Mouse (Mus musculus): ENCODE results near the gene Zfp764.
"Not testable (repeated sequence)": the region's sequence is repeated elsewhere in the genome, so short reads cannot be mapped to it uniquely, and the experiment has no call there.

Zfp764 gene

GRCm38 (mm10) chr7:127406002-127406987 is at the start of gene Zfp764:
TSS of gene Zfp764 (minus strand) at chr7:127406822.
- peak; percentile 87 to 92 for DNase-seq

- no peak for DNase-seq
Measured at GRCm38 (mm10) chr7:127454905-127455304, 48.3 kb upstream of the Zfp764 start.

- no peak for DNase-seq
Measured at GRCm38 (mm10) chr7:127453056-127453455, 46.4 kb upstream of the Zfp764 start.

- DNase-seq, result no peak
Measured at GRCm38 (mm10) chr7:127449966-127450365, 43.3 kb upstream of the Zfp764 start.

GRCm38 (mm10) chr7:127448521-127449300 is 42.1 kb upstream of the Zfp764 start, which contains the start of gene Zfp689:
TSS of gene Zfp689 (minus strand) at chr7:127449158.
- peak; percentile 95 to 97 for DNase-seq

GRCm38 (mm10) chr7:127443976-127444375 is 37.4 kb upstream of the Zfp764 start:
- no peak for DNase-seq

GRCm38 (mm10) chr7:127437724-127438123 is 31.1 kb upstream of the Zfp764 start:
- no peak for DNase-seq

- DNase-seq, result no peak
Measured at GRCm38 (mm10) chr7:127435206-127435605, 28.6 kb upstream of the Zfp764 start.

- peak; percentile 54 to 73 for DNase-seq
Measured at GRCm38 (mm10) chr7:127426354-127426753, 19.7 kb upstream of the Zfp764 start.

GRCm38 (mm10) chr7:127425911-127426310 is 19.3 kb upstream of the Zfp764 start:
- DNase-seq, result no peak

- no peak for DNase-seq
Measured at GRCm38 (mm10) chr7:127425291-127425690, 18.7 kb upstream of the Zfp764 start.

GRCm38 (mm10) chr7:127422247-127422646 is 15.6 kb upstream of the Zfp764 start:
- peak; percentile 30 to 39 for DNase-seq

GRCm38 (mm10) chr7:127421388-127422191 is 15.0 kb upstream of the Zfp764 start, which contains the start of gene Zfp688:
TSS of gene Zfp688 (minus strand) at chr7:127422068.
- peak; percentile 97 for DNase-seq

GRCm38 (mm10) chr7:127411418-127411817 is 4.8 kb upstream of the Zfp764 start:
- no peak for DNase-seq

GRCm38 (mm10) chr7:127404101-127404500 is 2.5 kb downstream of the Zfp764 start:
- not testable (repeated sequence) for DNase-seq

- DNase-seq, result no peak
Measured at GRCm38 (mm10) chr7:127402980-127403379, 3.6 kb downstream of the Zfp764 start.

GRCm38 (mm10) chr7:127400355-127400754 is 6.3 kb downstream of the Zfp764 start:
- DNase-seq, result no peak

GRCm38 (mm10) chr7:127393944-127394333 is 12.7 kb downstream of the Zfp764 start:
- DNase-seq, result no peak

GRCm38 (mm10) chr7:127393157-127393943 is 13.3 kb downstream of the Zfp764 start, which contains the start of gene E430018J23Rik:
TSS of gene E430018J23Rik (minus strand) at chr7:127393629.
- peak; percentile 98 to 99 for DNase-seq

- DNase-seq, result no peak
Measured at GRCm38 (mm10) chr7:127392251-127392824, 14.3 kb downstream of the Zfp764 start.

GRCm38 (mm10) chr7:127391538-127391937 is 15.1 kb downstream of the Zfp764 start:
- no peak for DNase-seq
